Mouse (Mus musculus): ENCODE measurements around the gene Kcnip2.

- TF ChIP-seq USF1 (IDR thresholded peaks at IDR 0.05; ENCODE audit: low read depth), result no peak
- no peak for TF ChIP-seq MYOD1 (IDR thresholded peaks at IDR 0.05; ENCODE audit: control insufficient read depth, insufficient read length, low read depth)
- no peak for TF ChIP-seq MAX (IDR thresholded peaks at IDR 0.05)
- TF ChIP-seq CEBPB (IDR thresholded peaks at IDR 0.05; ENCODE audit: low read depth), result no peak
- TF ChIP-seq CTCF (IDR thresholded peaks at IDR 0.05; ENCODE audit: control insufficient read depth, insufficient read depth, insufficient read length), result no peak
- TF ChIP-seq FOSL1 (IDR thresholded peaks at IDR 0.05; ENCODE audit: insufficient read depth, low read length, poor library complexity, severe bottlenecking), result no peak
These were observed 8.1 kb downstream of the Kcnip2 start for GRCm38 (mm10) chr19:45807732-45808131.

All from C2C12 (cell line).